Mouse (Mus musculus): ENCODE data around the gene Ehbp1l1. TPM values are rescaled to one million over a fixed set of nuclear protein-coding genes. Genes with fewer than 3 reads are reported as not detected.

The Ehbp1l1 gene
- total and polyA plus RNA-seq, 3 experiments: 30.4 to 62.6 (median 57.0) TPM

GRCm38 (mm10) chr19:5740320-5741317 lies 14.5 kb upstream of the Ehbp1l1 start, which contains the start of gene Ltbp3:
Gene Ltbp3, plus strand, starts transcription at chr19:5740904.
- peaks cover 39% of the 10 kb centered on the region for H3K27me3 ChIP-seq (replicated peaks)
- H3K9me3 ChIP-seq (replicated peaks; ENCODE audit: low read length): no peaks in the 10 kb centered on the region
- no peak within 1 kb of the TSS for H3K27ac ChIP-seq (ENCODE audit: insufficient read depth, low read depth)
- H3K4me1 ChIP-seq (ENCODE audit: control insufficient read depth in 1 of 2, insufficient read depth in 2 of 2): peaks cover 9 to 13% of the 10 kb centered on the region in 2 experiments
- H3K79me2 ChIP-seq (replicated peaks; ENCODE audit: control insufficient read depth, extremely low read depth, insufficient read depth, poor library complexity, severe bottlenecking): no peaks in the 10 kb centered on the region
- no peak for TF ChIP-seq JUN (IDR thresholded peaks at IDR 0.05; ENCODE audit: insufficient read depth, low read depth, low read length)
- no peak for TF ChIP-seq UBTF (IDR thresholded peaks at IDR 0.05; ENCODE audit: low read depth, low read length)
- H3K9ac ChIP-seq (ENCODE audit: insufficient read depth, low read depth): no peak within 1 kb of the TSS
- H3K4me3 ChIP-seq (replicated peaks in 1 of 3; ENCODE audit: low read depth in 2 of 3, low read length in 2 of 3, poor library complexity in 1 of 3): no peak within 1 kb of the TSS
- no peak within 1 kb of the TSS for H3K4me2 ChIP-seq (ENCODE audit: insufficient read depth, low read depth, poor library complexity, severe bottlenecking)
- DNase-seq (ENCODE audit: extremely low read depth): no peak
- dilution Hi-C loops (cut with MboI; ENCODE audit: extremely low pct_ligation_motif_present, extremely low pct_unique_long_range_greater_than_20kb, low sequenced_read_pairs) (no loop called here), in situ Hi-C loops (cut with MboI; ENCODE audit: low pct_ligation_motif_present, low pct_unique_long_range_greater_than_20kb, low sequenced_read_pairs) (no loop called here)
- no peaks in the 10 kb centered on the region for H3K36me3 ChIP-seq (replicated peaks in 1 of 2; ENCODE audit: control insufficient read depth in 1 of 2, insufficient read depth in 1 of 2, low read length in 1 of 2)

GRCm38 (mm10) chr19:5739446-5739845 lies 13.3 kb upstream of the Ehbp1l1 start:
- H3K27ac ChIP-seq (ENCODE audit: insufficient read depth, low read depth): no peak overlapping the region
- no peaks in the 10 kb centered on the region for H3K9me3 ChIP-seq (replicated peaks; ENCODE audit: low read length)
- in situ Hi-C loops (cut with MboI; ENCODE audit: low pct_ligation_motif_present, low pct_unique_long_range_greater_than_20kb, low sequenced_read_pairs) (no loop called here), dilution Hi-C loops (cut with MboI; ENCODE audit: extremely low pct_ligation_motif_present, extremely low pct_unique_long_range_greater_than_20kb, low sequenced_read_pairs) (no loop called here)
- H3K36me3 ChIP-seq (replicated peaks in 1 of 2; ENCODE audit: control insufficient read depth in 1 of 2, insufficient read depth in 1 of 2, low read length in 1 of 2): no peaks in the 10 kb centered on the region
- DNase-seq (ENCODE audit: extremely low read depth): no peak
- H3K9ac ChIP-seq (ENCODE audit: insufficient read depth, low read depth): no peak overlapping the region
- TF ChIP-seq IRF4 (IDR thresholded peaks at IDR 0.05; ENCODE audit: low read depth, low read length) (no peak), RCOR1 (conservative IDR thresholded peaks at IDR 0.05; ENCODE audit: low read depth, low read length) (no peak), TBP (conservative IDR thresholded peaks at IDR 0.05; ENCODE audit: low read depth, low read length) (no peak), MYC (IDR thresholded peaks at IDR 0.05; ENCODE audit: low read depth, low read length) (no peak), POLR2A (IDR thresholded peaks at IDR 0.05; ENCODE audit: low read depth, low read length) (no peak), GABPA (IDR thresholded peaks at IDR 0.05; ENCODE audit: insufficient replicate concordance, low read depth, low read length) (no peak), SIN3A (IDR thresholded peaks at IDR 0.05; ENCODE audit: low read length) (no peak)
- H3K4me3 ChIP-seq (replicated peaks in 1 of 3; ENCODE audit: low read depth in 2 of 3, low read length in 2 of 3, poor library complexity in 1 of 3): no peak overlapping the region
- H3K4me1 ChIP-seq (ENCODE audit: control insufficient read depth in 1 of 2, insufficient read depth in 2 of 2): peaks cover 9 to 13% of the 10 kb centered on the region in 2 experiments
- peaks cover 50% of the 10 kb centered on the region for H3K27me3 ChIP-seq (replicated peaks)
- H3K79me2 ChIP-seq (replicated peaks; ENCODE audit: control insufficient read depth, extremely low read depth, insufficient read depth, poor library complexity, severe bottlenecking): no peaks in the 10 kb centered on the region
- no peak overlapping the region for H3K4me2 ChIP-seq (ENCODE audit: insufficient read depth, low read depth, poor library complexity, severe bottlenecking)

- Histone ChIP-seq H3K27me3 (replicated peaks) (peaks cover 46% of the 10 kb centered on the region), H3K79me2 (replicated peaks; ENCODE audit: control insufficient read depth, extremely low read depth, insufficient read depth, poor library complexity, severe bottlenecking) (no peaks in the 10 kb centered on the region; the same call in 1 of the 2 replicates), H3K4me1 (ENCODE audit: control insufficient read depth in 1 of 2, insufficient read depth in 2 of 2) (peaks cover 7 to 19% of the 10 kb centered on the region in 2 experiments), H3K4me2 (ENCODE audit: insufficient read depth, low read depth, poor library complexity, severe bottlenecking) (no peak overlapping the region), H3K36me3 (replicated peaks in 1 of 2; ENCODE audit: control insufficient read depth in 1 of 2, insufficient read depth in 1 of 2, low read length in 1 of 2) (peaks cover 0 to 13% of the 10 kb centered on the region in 2 experiments), H3K9ac (ENCODE audit: insufficient read depth, low read depth) (no peak overlapping the region), H3K27ac (ENCODE audit: insufficient read depth, low read depth) (no peak overlapping the region), H3K9me3 (replicated peaks; ENCODE audit: low read length) (no peaks in the 10 kb centered on the region), H3K4me3 (replicated peaks in 1 of 3; ENCODE audit: low read depth in 2 of 3, low read length in 2 of 3, poor library complexity in 1 of 3) (no peak overlapping the region)
- DNase-seq (ENCODE audit: extremely low read depth): no peak
- TF ChIP-seq NRF1 (IDR thresholded peaks at IDR 0.05; ENCODE audit: low read depth, low read length) (no peak), MXI1 (IDR thresholded peaks at IDR 0.05; ENCODE audit: low read depth, low read length) (no peak), CHD2 (IDR thresholded peaks at IDR 0.05; ENCODE audit: low read length) (no peak), IRF4 (IDR thresholded peaks at IDR 0.05; ENCODE audit: low read depth, low read length) (no peak), POLR2A (IDR thresholded peaks at IDR 0.05; ENCODE audit: low read depth, low read length) (no peak), MEF2A (IDR thresholded peaks at IDR 0.05; ENCODE audit: borderline replicate concordance, low read depth, low read length) (no peak)
- in situ Hi-C loops (cut with MboI; ENCODE audit: low pct_ligation_motif_present, low pct_unique_long_range_greater_than_20kb, low sequenced_read_pairs): loop anchor here (5.0 kb wide), 1 partner anchor 33 kb away; no protein-coding TSS in a partner anchor
- dilution Hi-C loops (cut with MboI; ENCODE audit: extremely low pct_ligation_motif_present, extremely low pct_unique_long_range_greater_than_20kb, low sequenced_read_pairs): no loop called here
Measured at GRCm38 (mm10) chr19:5734325-5734724, 8.2 kb upstream of the Ehbp1l1 start.
